Mouse (Mus musculus) inflammation-experienced regulatory T-cells, adult 6 months (primary cell): ENCODE measurements around the gene Cdk7. TPM values are rescaled to one million over a fixed set of nuclear protein-coding genes. Genes with fewer than 3 reads are reported as not detected.
"Not testable (repeated sequence)": the region's sequence is repeated elsewhere in the genome, so short reads cannot be mapped to it uniquely, and the experiment has no call there.

ENCODE experiments used
- ATAC-seq: one replicate; pipeline ENCODE4 v1.8.0; 2017
- polyA plus RNA-seq, 3 experiments: library from polyadenylated mRNA; unstranded; fragments of 100-300 nt; shearing (Covaris generic); gene quantifications; one replicate each; pipeline ENCODE4 v1.2.1; 2017

Cdk7 gene
- polyA plus RNA-seq, result 10 to 100 TPM; 80.9 to 96.4 (median 82.6) TPM

GRCm38 (mm10) chr13:100730861-100731176, at the start of gene Cdk7:
Gene Cdk7 (minus strand): TSS chr13:100730939.
- ATAC-seq, result peak; percentile 98

- ATAC-seq, result no peak
Measured at GRCm38 (mm10) chr13:100777491-100777890, 46.8 kb upstream of the Cdk7 start.

GRCm38 (mm10) chr13:100776710-100777109, 46.0 kb upstream of the Cdk7 start:
- no peak for ATAC-seq

GRCm38 (mm10) chr13:100776056-100776419, 45.3 kb upstream of the Cdk7 start:
- ATAC-seq, result no peak

GRCm38 (mm10) chr13:100775252-100776055, 44.7 kb upstream of the Cdk7 start, which contains the start of gene Cenph:
Gene Cenph (minus strand): TSS chr13:100775899.
- ATAC-seq, result peak; percentile 100

- no peak for ATAC-seq
Measured at GRCm38 (mm10) chr13:100774704-100775103, 44.0 kb upstream of the Cdk7 start.

GRCm38 (mm10) chr13:100755329-100755728, 24.6 kb upstream of the Cdk7 start:
- no peak for ATAC-seq

GRCm38 (mm10) chr13:100754186-100754585, 23.4 kb upstream of the Cdk7 start:
- ATAC-seq, result no peak

- ATAC-seq, result no peak
Measured at GRCm38 (mm10) chr13:100753011-100753410, 22.3 kb upstream of the Cdk7 start.

GRCm38 (mm10) chr13:100752529-100752928, 21.8 kb upstream of the Cdk7 start:
- no peak for ATAC-seq

- no peak for ATAC-seq
Measured at GRCm38 (mm10) chr13:100751402-100751801, 20.7 kb upstream of the Cdk7 start.

- ATAC-seq, result no peak
Measured at GRCm38 (mm10) chr13:100750799-100751198, 20.1 kb upstream of the Cdk7 start.

- ATAC-seq, result no peak
Measured at GRCm38 (mm10) chr13:100748638-100749037, 17.9 kb upstream of the Cdk7 start.

GRCm38 (mm10) chr13:100746090-100746489, 15.4 kb upstream of the Cdk7 start:
- no peak for ATAC-seq

- peak; percentile 95 for ATAC-seq
Measured at GRCm38 (mm10) chr13:100744036-100744744, 13.5 kb upstream of the Cdk7 start, which contains the start of gene Mrps36. Gene Mrps36 (minus strand): TSS chr13:100744659.

GRCm38 (mm10) chr13:100743346-100744035, 12.8 kb upstream of the Cdk7 start:
- no peak for ATAC-seq

- ATAC-seq, result no peak
Measured at GRCm38 (mm10) chr13:100742831-100743230, 12.1 kb upstream of the Cdk7 start.

GRCm38 (mm10) chr13:100732756-100733155, 2.0 kb upstream of the Cdk7 start:
- no peak for ATAC-seq

- not testable (repeated sequence) for ATAC-seq
Measured at GRCm38 (mm10) chr13:100731462-100732046, 815 bp upstream of the Cdk7 start.

- ATAC-seq, result no peak
Measured at GRCm38 (mm10) chr13:100730153-100730860, 432 bp downstream of the Cdk7 start.

GRCm38 (mm10) chr13:100728530-100728929, 2.2 kb downstream of the Cdk7 start:
- not testable (repeated sequence) for ATAC-seq

- ATAC-seq, result no peak
Measured at GRCm38 (mm10) chr13:100728086-100728485, 2.7 kb downstream of the Cdk7 start.
